Mouse (Mus musculus): Measurements from ENCODE around the gene Siah3.

DNA sequence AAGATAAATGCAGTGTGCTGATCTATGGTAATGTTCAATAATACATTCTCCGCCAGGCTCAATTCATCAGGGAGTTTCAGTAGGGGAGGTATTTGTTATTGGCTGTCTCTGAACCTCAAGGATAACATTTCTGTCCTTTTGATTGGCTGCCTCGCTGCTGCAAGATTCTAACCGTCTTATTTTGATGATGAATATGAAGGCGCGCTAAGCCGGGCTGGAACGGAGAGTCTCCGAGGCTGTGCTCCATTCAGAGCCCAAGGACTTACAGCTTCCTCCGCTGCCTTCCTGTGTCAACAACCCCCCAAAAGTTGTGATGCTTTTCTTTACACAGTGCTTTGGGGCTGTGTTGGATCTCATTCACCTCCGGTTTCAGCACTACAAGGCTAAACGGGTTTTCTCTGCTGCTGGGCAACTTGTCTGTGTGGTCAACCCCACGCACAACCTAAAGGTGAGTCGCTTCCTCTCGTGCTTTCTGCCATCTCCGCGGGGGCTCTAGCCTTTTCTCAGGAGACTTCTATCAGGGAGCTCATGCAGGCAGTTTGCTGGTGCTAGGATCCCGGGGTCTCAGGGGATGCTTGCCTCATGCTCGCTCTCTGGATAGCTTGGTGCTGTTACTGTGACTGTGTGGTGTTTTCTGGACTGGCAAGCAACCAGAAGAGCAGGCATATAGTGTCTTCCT lies at the start of gene Siah3:
- TF ChIP-seq POLR2A (IDR thresholded peaks at IDR 0.05; ENCODE audit: low read depth, low read length) (no peak), CTCF (IDR thresholded peaks at IDR 0.05; ENCODE audit: extremely low read depth, insufficient read depth, insufficient read length, insufficient replicate concordance) (no peak)

Data from spleen, adult 2 months (tissue).